Mouse (Mus musculus) brain, embryonic 14.5 days (tissue): Measurements from ENCODE around the gene Naaladl2.
A peak's percentile ranks its signal among the peaks of the same experiment; 100 is the strongest.

Source experiments
- CTCF ChIP-seq: fragments of 200-500 bp; IDR thresholded peaks from 2 replicates; pipeline ENCODE4 v1.5.1; 2012; ENCODE audit warnings: inconsistent platforms, mild to moderate bottlenecking, moderate library complexity, borderline replicate concordance; ENCODE audit not compliant: insufficient read depth, insufficient read length; ENCODE audit errors: extremely low read depth
- POLR2A ChIP-seq: fragments of 200-500 bp; IDR thresholded peaks from 2 replicates; pipeline ENCODE4 v1.6.1; 2012; ENCODE audit warnings: mild to moderate bottlenecking, inconsistent platforms, borderline replicate concordance; ENCODE audit not compliant: poor library complexity, insufficient read depth, insufficient read length, severe bottlenecking; ENCODE audit errors: extremely low read depth

DNA sequence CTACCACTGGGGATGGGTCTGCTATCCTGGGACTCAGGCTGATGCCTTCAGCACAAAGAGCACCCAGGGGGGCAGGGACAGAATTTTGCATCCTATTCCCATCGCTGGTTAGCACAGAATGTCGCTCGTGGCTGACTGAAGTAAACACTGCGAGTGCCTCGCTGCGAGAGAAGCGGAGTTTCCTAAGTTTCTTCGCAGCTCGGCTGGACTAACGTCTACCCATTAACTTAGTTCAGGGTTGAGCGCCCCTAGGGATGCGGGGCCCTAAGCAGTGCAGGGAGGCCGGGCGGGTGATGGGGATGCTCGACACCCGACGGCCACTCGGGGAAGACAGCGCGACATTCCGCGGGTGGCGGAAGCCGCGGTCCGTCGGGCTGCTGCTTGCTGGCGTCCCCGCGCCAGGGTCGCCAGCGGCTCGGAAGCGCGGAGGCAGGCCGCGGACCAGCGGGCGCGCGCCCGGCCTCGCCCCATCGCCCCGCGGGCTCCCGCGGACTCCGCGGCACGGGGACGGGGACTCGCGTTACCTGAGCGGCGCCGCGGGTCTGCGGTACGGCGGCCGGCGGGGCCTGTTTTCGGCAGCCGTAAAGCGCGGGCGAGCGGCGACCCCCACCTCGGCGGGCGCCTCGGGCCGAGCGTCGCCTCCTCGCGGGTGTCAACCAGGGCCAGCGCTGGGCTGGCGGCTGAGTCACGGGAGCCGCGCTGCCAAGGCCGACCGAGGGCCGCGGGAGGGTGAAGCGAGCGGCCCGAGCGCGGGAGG is at the start of gene Naaladl2:
- TF ChIP-seq CTCF (0 out of 2 replicates have a peak, but pooled peaks have one; percentile 10), POLR2A (peak; percentile 54; the same call in 1 of the 2 replicates)
